Mouse (Mus musculus): ENCODE results near the gene Mapk13. TPM values are rescaled to one million over a fixed set of nuclear protein-coding genes. Genes with fewer than 3 reads are reported as not detected.

Gene Mapk13
- total and polyA plus RNA-seq, 3 experiments, result 0.22 TPM; not detected in 2

DNA sequence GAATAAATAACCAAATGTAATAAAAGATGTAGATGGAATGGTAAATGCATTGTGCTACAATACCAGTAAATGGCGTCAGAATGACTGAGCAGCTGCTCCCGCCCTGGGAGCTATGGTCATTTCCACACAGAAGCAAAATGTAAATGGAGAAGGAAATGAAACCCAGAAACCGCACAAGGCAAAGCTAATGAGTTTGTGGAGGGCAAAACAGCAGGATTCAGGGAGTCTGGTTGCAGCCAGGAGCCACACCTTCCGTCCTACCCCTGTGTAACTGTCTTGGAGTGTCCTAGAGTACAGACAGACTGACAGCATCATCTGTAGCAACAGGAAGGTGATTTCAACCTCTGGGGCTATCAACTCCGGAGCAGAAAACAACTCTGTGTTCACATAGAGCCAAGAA lies 12.7 kb upstream of the Mapk13 start:
- no peak for DNase-seq (ENCODE audit: low spot score)
- H3K27me3 ChIP-seq (ENCODE audit: insufficient read depth, low read length), result peaks cover 39% of the 10 kb centered on the region
- H3K4me1 ChIP-seq (ENCODE audit: insufficient read depth, low read depth, low read length), result peaks cover 3% of the 10 kb centered on the region
- TF ChIP-seq GATA2 (IDR thresholded peaks at IDR 0.05; ENCODE audit: borderline replicate concordance, low read depth, low read length) (no peak), CTCF (IDR thresholded peaks at IDR 0.05; ENCODE audit: low read depth, low read length) (no peak)
- no peaks in the 10 kb centered on the region for H3K9me3 ChIP-seq (replicated peaks)
- H3K36me3 ChIP-seq (replicated peaks), result no peaks in the 10 kb centered on the region
- no peak for ATAC-seq (ENCODE audit: extremely low read depth, insufficient number of reproducible peaks, low FRiP score, poor library complexity, severe bottlenecking)
- no peak overlapping the region for H3K4me3 ChIP-seq (ENCODE audit: low read depth, low read length)

DNA sequence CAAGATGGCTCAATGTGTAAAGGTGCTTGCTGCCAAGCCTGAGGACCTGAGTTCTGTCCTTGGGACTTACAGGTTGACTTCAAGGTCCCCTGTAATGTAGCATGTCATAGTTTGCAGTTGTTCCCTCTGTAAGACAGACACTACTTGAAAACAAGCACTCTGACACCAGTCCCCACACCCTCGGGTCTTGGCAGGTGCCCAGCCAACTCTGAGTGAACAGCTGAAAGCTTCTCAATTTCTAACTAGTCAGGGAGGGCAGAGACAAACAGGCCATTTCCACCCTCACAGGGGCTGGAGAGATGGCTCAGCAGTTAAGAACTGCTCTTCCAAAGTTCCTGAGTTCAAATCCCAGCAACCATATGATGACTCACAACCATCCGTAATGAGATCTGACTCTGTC lies 11.6 kb upstream of the Mapk13 start:
- peaks cover 3% of the 10 kb centered on the region for H3K4me1 ChIP-seq (ENCODE audit: insufficient read depth, low read depth, low read length)
- peaks cover 36% of the 10 kb centered on the region for H3K27me3 ChIP-seq (ENCODE audit: insufficient read depth, low read length)
- no peaks in the 10 kb centered on the region for H3K36me3 ChIP-seq (replicated peaks)
- TF ChIP-seq GATA1 (IDR thresholded peaks at IDR 0.05; ENCODE audit: borderline replicate concordance, low read length) (no peak), CTCF (IDR thresholded peaks at IDR 0.05; ENCODE audit: low read depth, low read length) (no peak), GATA2 (IDR thresholded peaks at IDR 0.05; ENCODE audit: borderline replicate concordance, low read depth, low read length) (no peak), TAL1 (conservative IDR thresholded peaks at IDR 0.05; ENCODE audit: low read depth, low read length) (no peak), POLR2AphosphoS5 (IDR thresholded peaks at IDR 0.05; ENCODE audit: insufficient replicate concordance, low read depth, low read length) (no peak)
- no peak overlapping the region for H3K4me3 ChIP-seq (ENCODE audit: low read depth, low read length)
- H3K9me3 ChIP-seq (replicated peaks), result no peaks in the 10 kb centered on the region
- ATAC-seq (ENCODE audit: extremely low read depth, insufficient number of reproducible peaks, low FRiP score, poor library complexity, severe bottlenecking) (no peak), DNase-seq (ENCODE audit: low spot score) (no peak)

DNA sequence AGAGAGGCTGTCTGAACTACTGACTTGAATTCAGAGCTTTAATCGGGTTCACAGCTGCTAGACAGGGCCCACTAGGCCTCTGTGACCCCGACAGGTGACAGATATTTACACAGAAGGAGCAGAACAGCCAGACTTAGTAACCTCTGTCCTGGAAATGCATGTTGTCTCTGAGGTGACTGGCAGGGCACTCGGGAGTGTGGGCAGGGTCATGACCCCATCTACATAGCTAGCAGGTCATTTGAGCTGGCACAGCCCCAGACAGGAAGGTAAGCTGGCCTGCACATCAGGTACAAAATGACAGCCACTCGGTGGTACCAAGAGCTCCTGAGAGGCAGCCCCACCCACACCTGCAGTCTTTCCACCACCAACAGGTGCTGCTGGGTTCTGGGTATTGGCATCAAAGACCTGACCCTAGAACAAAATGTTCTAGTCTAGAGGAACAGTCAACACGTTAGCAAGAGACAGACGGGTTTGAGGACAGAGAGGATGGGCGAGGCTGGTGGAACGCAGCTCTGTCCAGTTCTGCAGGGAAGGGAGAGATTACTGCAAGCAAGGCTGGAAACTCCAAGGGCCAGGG lies 8.3 kb upstream of the Mapk13 start:
- Histone ChIP-seq H3K4me1 (ENCODE audit: insufficient read depth, low read depth, low read length) (peaks cover 3% of the 10 kb centered on the region), H3K9me3 (replicated peaks) (no peaks in the 10 kb centered on the region), H3K4me3 (ENCODE audit: low read depth, low read length) (no peak overlapping the region), H3K36me3 (replicated peaks) (no peaks in the 10 kb centered on the region), H3K27me3 (ENCODE audit: insufficient read depth, low read length) (peaks cover 27% of the 10 kb centered on the region)
- no peak for TF ChIP-seq GATA2 (IDR thresholded peaks at IDR 0.05; ENCODE audit: borderline replicate concordance, low read depth, low read length)
- no peak for TF ChIP-seq TAL1 (conservative IDR thresholded peaks at IDR 0.05; ENCODE audit: low read depth, low read length)
- TF ChIP-seq CTCF (IDR thresholded peaks at IDR 0.05; ENCODE audit: low read depth, low read length), result no peak
- TF ChIP-seq GATA1 (IDR thresholded peaks at IDR 0.05; ENCODE audit: borderline replicate concordance, low read length), result no peak
- TF ChIP-seq POLR2AphosphoS5 (IDR thresholded peaks at IDR 0.05; ENCODE audit: insufficient replicate concordance, low read depth, low read length), result no peak
- no peak for ATAC-seq (ENCODE audit: extremely low read depth, insufficient number of reproducible peaks, low FRiP score, poor library complexity, severe bottlenecking)
- DNase-seq (ENCODE audit: low spot score), result no peak

DNA sequence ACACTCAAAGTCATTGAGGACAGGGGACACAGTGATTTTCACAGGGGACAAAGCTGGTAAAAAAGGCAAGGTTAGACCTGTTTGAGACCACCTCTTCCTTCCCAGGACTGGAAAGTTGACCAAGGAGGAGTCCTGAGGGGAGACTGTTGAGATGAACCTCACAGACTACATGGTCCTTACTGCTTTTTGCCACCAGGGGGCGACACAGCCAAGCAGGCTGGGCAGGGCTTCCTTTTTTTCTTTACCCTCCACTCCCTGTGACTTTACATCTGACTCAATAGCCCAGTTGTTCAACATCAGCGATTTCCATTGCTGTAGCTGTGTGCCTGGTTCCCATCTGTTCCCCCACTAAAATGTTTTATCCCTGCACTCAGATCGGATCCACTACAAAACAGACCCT lies 7.2 kb upstream of the Mapk13 start:
- Histone ChIP-seq H3K4me3 (ENCODE audit: low read depth, low read length) (no peak overlapping the region), H3K9me3 (replicated peaks) (no peaks in the 10 kb centered on the region), H3K27me3 (ENCODE audit: insufficient read depth, low read length) (peaks cover 18% of the 10 kb centered on the region), H3K36me3 (replicated peaks) (no peaks in the 10 kb centered on the region), H3K4me1 (ENCODE audit: insufficient read depth, low read depth, low read length) (peaks cover 3% of the 10 kb centered on the region)
- DNase-seq (ENCODE audit: low spot score) (peak; percentile 54), ATAC-seq (ENCODE audit: extremely low read depth, insufficient number of reproducible peaks, low FRiP score, poor library complexity, severe bottlenecking) (no peak)
- TF ChIP-seq TAL1 (conservative IDR thresholded peaks at IDR 0.05; ENCODE audit: low read depth, low read length) (no peak), CTCF (IDR thresholded peaks at IDR 0.05; ENCODE audit: low read depth, low read length) (peak; percentile 95)

DNA sequence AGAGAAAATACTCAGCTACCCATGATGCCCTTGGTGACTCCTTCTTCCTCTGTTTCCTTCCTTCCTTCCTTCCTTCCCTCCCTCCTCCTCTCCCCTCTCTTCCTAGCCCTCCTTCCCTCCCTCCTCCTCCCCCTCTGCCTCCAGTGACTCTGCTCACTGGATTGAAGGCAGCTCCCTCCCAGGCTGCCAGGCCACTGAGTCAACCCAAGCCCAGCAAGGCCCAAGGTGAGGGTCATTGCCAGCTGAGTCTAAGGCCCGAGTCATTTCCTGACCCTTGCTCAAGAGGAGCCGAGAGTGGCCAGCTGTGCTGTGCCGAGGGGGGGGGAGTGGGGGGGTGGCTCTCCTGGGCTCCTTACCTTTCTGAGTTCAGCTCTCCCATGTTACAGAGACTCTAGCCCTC lies 2.9 kb upstream of the Mapk13 start:
- Histone ChIP-seq H3K4me1 (ENCODE audit: insufficient read depth, low read depth, low read length) (no peaks in the 10 kb centered on the region; the same call in 1 of the 2 replicates), H3K4me3 (ENCODE audit: low read depth, low read length) (no peak overlapping the region), H3K9me3 (replicated peaks) (no peaks in the 10 kb centered on the region), H3K36me3 (replicated peaks) (no peaks in the 10 kb centered on the region), H3K27me3 (ENCODE audit: insufficient read depth, low read length) (peaks cover 23% of the 10 kb centered on the region; the same call in 1 of the 2 replicates)
- TF ChIP-seq POLR2AphosphoS5 (IDR thresholded peaks at IDR 0.05; ENCODE audit: insufficient replicate concordance, low read depth, low read length) (no peak), TAL1 (conservative IDR thresholded peaks at IDR 0.05; ENCODE audit: low read depth, low read length) (no peak), GATA1 (IDR thresholded peaks at IDR 0.05; ENCODE audit: borderline replicate concordance, low read length) (no peak), CTCF (IDR thresholded peaks at IDR 0.05; ENCODE audit: low read depth, low read length) (no peak), GATA2 (IDR thresholded peaks at IDR 0.05; ENCODE audit: borderline replicate concordance, low read depth, low read length) (no peak)
- DNase-seq (ENCODE audit: low spot score) (no peak), ATAC-seq (ENCODE audit: extremely low read depth, insufficient number of reproducible peaks, low FRiP score, poor library complexity, severe bottlenecking) (no peak)

DNA sequence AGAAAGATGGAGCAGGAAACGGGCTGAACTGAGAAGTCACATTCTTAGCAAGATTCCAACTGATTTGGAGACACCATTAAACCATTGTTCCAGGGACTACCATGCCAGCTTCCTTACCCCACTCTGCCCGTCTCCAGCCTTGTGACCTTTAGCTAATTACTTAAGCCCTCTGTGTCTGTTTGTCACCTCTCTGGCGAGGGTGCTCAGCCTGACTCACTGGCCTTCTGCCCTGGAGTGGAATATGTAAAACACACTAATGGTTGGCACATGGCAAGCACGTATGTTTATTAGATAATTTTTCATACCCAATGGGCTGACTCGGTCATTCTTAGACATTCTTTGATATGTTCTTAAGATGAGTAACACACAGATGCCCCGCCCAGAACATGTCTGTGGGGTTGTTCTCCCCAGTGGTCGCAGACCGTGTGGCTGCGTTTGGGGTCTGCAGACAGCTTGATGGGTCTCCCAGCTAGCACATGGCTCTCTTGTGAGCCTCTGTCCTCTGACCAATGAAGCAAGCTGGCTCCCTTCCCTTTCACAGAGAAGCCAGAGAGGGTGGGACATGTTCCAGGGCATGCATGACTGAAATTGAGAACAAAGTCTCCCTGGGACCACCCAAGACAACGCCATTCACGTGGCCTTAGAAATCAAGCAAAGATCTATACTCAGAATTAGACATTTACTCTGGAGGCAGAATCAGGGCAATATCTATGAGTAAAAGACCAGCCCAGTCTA lies 2.1 kb upstream of the Mapk13 start:
- no peaks in the 10 kb centered on the region for H3K36me3 ChIP-seq (replicated peaks)
- TF ChIP-seq POLR2AphosphoS5 (IDR thresholded peaks at IDR 0.05; ENCODE audit: insufficient replicate concordance, low read depth, low read length), result no peak
- no peak for TF ChIP-seq GATA1 (IDR thresholded peaks at IDR 0.05; ENCODE audit: borderline replicate concordance, low read length)
- no peak for TF ChIP-seq CTCF (IDR thresholded peaks at IDR 0.05; ENCODE audit: low read depth, low read length)
- TF ChIP-seq TAL1 (conservative IDR thresholded peaks at IDR 0.05; ENCODE audit: low read depth, low read length), result no peak
- no peak for TF ChIP-seq GATA2 (IDR thresholded peaks at IDR 0.05; ENCODE audit: borderline replicate concordance, low read depth, low read length)
- no peak overlapping the region for H3K4me3 ChIP-seq (ENCODE audit: low read depth, low read length)
- H3K9me3 ChIP-seq (replicated peaks), result no peaks in the 10 kb centered on the region
- no peak for DNase-seq (ENCODE audit: low spot score)
- H3K27me3 ChIP-seq (ENCODE audit: insufficient read depth, low read length), result peaks cover 25% of the 10 kb centered on the region; the same call in 1 of the 2 replicates
- no peaks in the 10 kb centered on the region; the same call in 1 of the 2 replicates for H3K4me1 ChIP-seq (ENCODE audit: insufficient read depth, low read depth, low read length)
- ATAC-seq (ENCODE audit: extremely low read depth, insufficient number of reproducible peaks, low FRiP score, poor library complexity, severe bottlenecking), result no peak
